Mouse (Mus musculus) G1E (cell line): Measurements from ENCODE around the gene Emc9.

ENCODE experiments used
- CTCF ChIP-seq: IDR thresholded peaks from 2 replicates; pipeline ENCODE4 v1.5.1; 2012; ENCODE audit warnings: low read depth, low read length, inconsistent platforms, mixed read lengths
- GATA1 ChIP-seq: IDR thresholded peaks from 2 replicates; pipeline ENCODE4 v1.6.1; 2012; ENCODE audit warnings: borderline replicate concordance, low read length, inconsistent platforms, mixed read lengths
- GATA2 ChIP-seq: IDR thresholded peaks from 2 replicates; pipeline ENCODE4 v1.6.1; 2012; ENCODE audit warnings: low read depth, low read length, inconsistent platforms, borderline replicate concordance

DNA sequence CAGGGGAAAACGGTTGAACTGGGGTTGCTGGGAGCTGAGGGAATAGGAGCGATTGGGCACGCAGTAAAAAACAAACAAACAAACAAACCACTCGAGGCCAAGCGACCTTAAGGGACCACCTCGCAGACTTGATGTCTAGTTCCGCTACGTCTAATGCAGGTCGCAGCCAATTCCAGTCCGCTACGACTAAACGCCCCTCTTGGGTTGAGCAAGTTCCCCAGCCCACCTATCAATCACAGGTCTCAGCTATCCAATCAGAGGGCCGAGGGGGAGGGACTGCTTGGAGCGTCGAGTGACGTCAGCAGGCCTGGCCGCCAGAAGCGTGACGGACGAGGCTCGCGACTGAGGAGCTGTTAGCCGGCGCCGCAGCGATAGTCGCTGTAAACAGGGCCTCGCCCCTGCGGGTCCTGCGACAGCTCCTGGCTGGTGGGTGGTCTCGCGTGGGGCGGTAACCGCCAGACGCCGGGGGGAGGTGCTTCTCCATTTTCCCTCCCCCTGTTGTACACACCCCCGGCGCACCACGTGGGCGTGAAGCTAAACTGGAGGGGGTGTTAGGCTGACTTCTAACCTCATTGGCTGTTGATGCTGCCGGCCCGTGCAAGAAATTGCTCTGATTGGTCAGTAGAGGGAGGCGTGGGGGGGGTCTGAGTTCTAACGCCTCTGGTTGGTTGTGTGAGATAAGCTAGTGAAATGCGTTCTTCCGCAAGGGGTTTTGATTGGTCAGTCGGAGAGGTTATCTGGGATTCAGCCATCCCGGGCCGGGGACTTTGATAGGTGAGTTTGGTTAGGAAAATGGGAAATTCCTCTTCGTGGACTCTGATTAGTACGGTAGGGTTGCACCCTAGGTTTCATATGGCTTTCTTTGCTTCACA lies 24.7 kb downstream of the Emc9 start, which contains the start of gene A730061H03Rik:
- TF ChIP-seq CTCF = no peak
- TF ChIP-seq GATA1 = no peak
- no peak for TF ChIP-seq GATA2
